Mouse (Mus musculus): ENCODE results near the gene Gm49630. TPM values are rescaled to one million over a fixed set of nuclear protein-coding genes. Genes with fewer than 3 reads are reported as not detected.

Gm49630 gene
- total RNA-seq (2023), result not detected in 2 replicates

DNA sequence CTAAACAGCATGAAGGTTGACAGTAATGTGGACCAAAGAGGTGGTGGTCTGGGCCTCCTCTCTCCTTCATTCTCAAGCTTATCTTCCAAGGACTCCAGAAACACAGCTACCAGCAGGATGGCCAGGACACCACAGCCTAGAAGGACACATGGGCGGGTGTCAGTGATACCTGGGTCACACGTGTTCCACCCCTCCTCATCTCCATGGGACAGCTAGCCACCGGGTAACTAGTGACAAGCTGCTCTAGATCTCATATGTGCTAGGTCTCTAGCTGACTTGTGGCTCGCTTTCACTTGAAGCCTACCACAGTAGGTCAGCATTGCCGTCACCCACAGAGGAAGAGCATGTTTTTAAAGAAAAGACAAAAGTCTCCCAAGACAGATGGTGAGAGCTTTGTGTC lies at the start of gene Gm49630:
Gm49630 (minus strand) TSS at position 101 of the 400 bp plus-strand sequence.

DNA sequence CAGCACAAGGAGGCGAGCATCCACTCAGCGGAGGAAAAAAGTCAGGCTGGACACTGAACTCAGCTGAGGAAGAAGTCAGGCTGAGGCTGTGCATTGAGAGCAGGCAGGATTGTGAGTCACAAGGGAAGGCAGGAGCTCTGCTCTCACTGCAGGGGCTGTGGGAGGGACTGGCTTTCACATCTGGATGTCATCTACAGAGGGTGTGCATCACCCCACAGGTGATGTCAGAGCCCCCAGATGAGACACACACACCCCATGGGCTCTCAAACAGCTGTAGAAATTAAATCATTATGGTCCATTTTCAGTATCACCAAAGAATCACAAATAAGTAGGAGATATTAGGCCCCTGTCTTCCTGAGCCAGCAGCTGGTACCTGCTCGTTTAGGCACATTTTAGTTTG lies 13.6 kb upstream of the Gm49630 start, which contains the start of gene Unc93a2:
Unc93a2 (minus strand) TSS at position 101 of the 400 bp plus-strand sequence.

DNA sequence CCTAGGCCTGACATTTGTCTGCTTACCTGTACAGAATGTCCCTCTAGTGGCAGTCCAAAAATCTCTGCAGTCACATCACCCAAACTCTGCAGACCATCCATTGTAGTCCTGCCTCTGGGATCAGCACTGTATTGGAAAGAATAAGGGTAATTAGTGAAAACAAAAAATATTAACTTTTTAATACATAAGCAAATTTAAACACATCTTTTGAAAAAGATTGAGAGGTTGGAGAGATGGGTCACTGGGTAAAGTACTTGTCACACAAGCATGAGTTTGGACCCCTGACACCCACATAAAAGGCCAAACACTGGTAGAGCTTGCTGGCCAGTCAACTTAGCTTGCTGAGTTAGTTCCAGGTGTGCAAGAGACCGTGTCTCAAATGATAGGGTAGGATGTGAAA lies 19.2 kb downstream of the Gm49630 start, which contains the start of gene Ttll2:
Ttll2 (minus strand) TSS at position 101 of the 400 bp plus-strand sequence.

DNA sequence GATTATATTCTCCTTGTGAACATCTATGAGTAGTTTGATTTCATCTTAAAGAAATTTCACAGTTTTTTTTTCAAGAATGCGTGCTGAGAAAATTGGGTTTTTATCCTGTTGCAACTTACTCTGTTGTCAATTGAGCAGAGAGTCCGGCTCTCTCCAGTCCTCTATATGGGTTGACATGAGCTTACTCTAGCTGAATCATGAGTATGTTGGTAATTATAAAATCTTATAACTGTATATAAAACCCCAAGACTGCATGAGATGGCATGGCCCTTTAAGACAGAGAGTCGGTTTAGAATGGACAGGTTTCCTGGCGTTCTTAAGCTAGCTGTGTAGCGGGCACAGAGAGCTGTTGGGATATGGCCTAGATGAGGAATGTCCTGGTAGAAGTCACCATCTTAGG lies 47.4 kb downstream of the Gm49630 start, which contains the start of gene Tcp10a:
Tcp10a (plus strand) TSS at position 301 of the 400 bp plus-strand sequence.

Other genes with a start within 250 kb of the Gm49630 start
- gene Rps6ka2, start 201.9 kb downstream of the Gm49630 start, total RNA-seq (2023), result 55.8 and 75.8 TPM in 2 replicates
- 0.20 and 2.7 TPM in 2 replicates for gene Tcp10a, start 47.3 kb downstream of the Gm49630 start, total RNA-seq (2023)
- not detected in 2 replicates for gene Ttll2, start 19.3 kb downstream of the Gm49630 start, total RNA-seq (2023)
- 3.2 and 4.9 TPM in 2 replicates for gene Unc93a2, start 13.5 kb upstream of the Gm49630 start, total RNA-seq (2023)

Measured in neutrophil, adult 65 days (primary cell).